Mouse (Mus musculus) limb, embryonic 10.5 days (tissue): ENCODE results near the gene Mastl. TPM values are rescaled to one million over a fixed set of nuclear protein-coding genes. Genes with fewer than 3 reads are reported as not detected.

ENCODE experiments used
- DNase-seq: peaks from one replicate; pipeline ENCODE4 v3.0.0-alpha.2; 2017; ENCODE audit warnings: low spot score
- H3K27ac ChIP-seq: fragments of 300-500 bp; sonication (generic); 2 replicates; pipeline ENCODE4 v1.5.1; 2016; ENCODE audit warnings: mild to moderate bottlenecking
- H3K27me3 ChIP-seq: fragments of 300-500 bp; sonication (generic); 2 replicates; pipeline ENCODE4 v1.6.1; 2016; ENCODE audit warnings: low read depth, mild to moderate bottlenecking; ENCODE audit not compliant: poor library complexity, severe bottlenecking
- H3K36me3 ChIP-seq: fragments of 300-500 bp; sonication (generic); 2 replicates; pipeline ENCODE4 v1.6.1; 2016; ENCODE audit warnings: mild to moderate bottlenecking, moderate library complexity
- H3K4me1 ChIP-seq: fragments of 300-500 bp; sonication (generic); 2 replicates; pipeline ENCODE4 v1.6.1; 2016
- H3K4me3 ChIP-seq: fragments of 300-500 bp; sonication (generic); 2 replicates; pipeline ENCODE4 v1.5.1; 2016; ENCODE audit warnings: mild to moderate bottlenecking, moderate library complexity
- H3K9me3 ChIP-seq: fragments of 300-500 bp; sonication (generic); replicated peaks from 2 replicates; pipeline ENCODE4 v1.6.1; 2016; ENCODE audit warnings: mild to moderate bottlenecking
- WGBS: fragments of 180-500 bp; shearing (Covaris S2); methylation state at CpG from one replicate; pipeline ENCODE4 v1.1.7; 2016; 5-methylcytosine and 5-hydroxymethylcytosine counted together
- polyA plus RNA-seq: library from polyadenylated mRNA; unstranded; fragments of >200 nt; fragmentation: Nextera tagmentation; extraction: Ambion mirVana; gene quantifications from 2 replicates; pipeline ENCODE4 v1.2.1, GENCODE M21; 2016

The Mastl gene
- polyA plus RNA-seq: 16.3 and 16.9 TPM in 2 replicates

DNA sequence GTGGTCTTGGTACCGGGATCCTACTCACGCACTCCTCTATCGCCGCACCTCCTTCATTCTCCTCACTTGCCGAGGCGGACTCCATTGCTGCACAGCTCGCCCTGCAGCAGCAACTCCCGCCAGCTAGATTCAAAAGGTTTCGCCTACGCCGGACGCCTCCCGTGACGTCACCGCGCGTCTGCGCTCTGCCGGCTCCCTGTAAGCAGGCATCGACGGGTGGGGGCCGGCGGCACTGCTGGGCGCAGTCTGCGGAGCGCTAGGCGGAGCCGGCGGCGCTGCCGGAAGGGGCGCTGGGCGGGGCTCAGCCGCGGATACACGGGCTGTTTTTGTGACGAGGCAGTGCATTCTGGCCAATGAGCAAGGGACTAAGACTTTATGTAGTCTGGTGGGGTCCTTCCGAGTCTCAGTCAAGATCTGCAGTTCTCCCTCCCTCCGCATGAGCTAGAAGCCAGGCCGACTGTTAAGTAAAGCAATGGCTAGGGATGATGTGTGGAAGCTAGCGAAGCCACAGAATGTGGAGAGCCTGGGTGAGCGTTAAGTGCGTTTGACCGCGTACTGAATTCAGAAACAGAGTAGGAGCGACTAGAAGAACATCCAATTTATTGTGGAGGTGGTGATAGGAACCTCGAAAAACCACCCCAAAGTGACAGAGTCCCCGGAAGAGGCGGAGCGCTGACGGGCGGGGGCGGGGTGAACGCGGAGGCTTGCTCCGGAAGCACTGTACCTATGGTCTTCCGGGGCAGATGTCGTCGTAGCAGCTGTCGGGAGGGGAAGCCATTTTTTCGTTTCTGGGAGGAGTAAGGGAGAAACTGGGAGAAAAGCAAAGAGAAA lies at the start of gene Mastl, which contains the start of gene Yme1l1:
Mastl (minus strand) TSS at position 248 of the 831 bp plus-strand sequence.
Yme1l1 (plus strand) TSS at position 593 of the 831 bp plus-strand sequence.
- DNase-seq: peak; percentile 97
- H3K4me3 ChIP-seq: peak within 1 kb of the TSS; percentile 64
- under 1% methylated on average over 61 of the region's 61 CpGs for WGBS
- H3K9me3 ChIP-seq: no peaks in the 10 kb centered on the region
- peaks cover 18% of the 10 kb centered on the region for H3K4me1 ChIP-seq
- H3K27me3 ChIP-seq: no peaks in the 10 kb centered on the region
- peaks cover 23% of the 10 kb centered on the region for H3K36me3 ChIP-seq
- H3K27ac ChIP-seq: peak within 1 kb of the TSS; percentile 90

DNA sequence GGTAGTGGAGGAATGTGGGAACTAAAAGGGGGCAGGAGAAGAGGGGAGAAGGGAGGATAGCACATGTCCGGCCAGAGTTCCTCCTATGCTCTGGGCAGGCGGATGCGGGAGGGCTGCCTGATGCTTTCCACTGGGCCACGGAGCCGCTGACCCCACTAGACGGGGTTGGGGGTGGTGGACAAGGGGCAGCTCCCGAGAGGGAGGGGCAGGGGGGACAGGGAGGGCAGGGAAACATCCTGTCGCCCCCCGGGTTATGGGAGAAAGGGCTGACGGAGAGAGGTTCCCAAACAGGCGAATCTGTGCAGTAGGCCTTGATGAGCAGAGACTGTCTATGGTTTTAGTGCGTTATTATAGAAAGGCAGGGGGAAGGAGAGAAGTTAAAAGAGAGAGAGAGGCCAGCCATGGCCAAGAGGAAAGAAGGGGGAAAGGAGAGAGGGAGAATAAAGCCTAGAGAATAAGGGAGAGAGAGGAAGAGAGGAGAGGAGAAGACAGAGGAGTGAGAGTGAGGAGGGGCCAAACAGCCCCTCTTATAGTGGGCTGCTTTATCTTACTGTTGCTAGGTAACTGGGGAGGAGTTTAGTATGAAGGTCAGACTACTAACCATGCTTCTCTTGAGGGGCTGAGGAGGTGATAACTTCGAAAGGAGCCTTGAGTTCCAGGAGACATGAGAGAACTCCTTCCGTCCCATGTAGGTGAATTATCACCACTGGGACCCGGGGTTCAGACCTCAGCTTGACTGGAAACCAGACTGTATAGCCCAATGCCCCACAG lies 47.3 kb upstream of the Mastl start:
- H3K36me3 ChIP-seq: peaks cover 26% of the 10 kb centered on the region
- H3K27ac ChIP-seq: no peak overlapping the region
- H3K4me3 ChIP-seq: no peak overlapping the region
- 65% methylated on average over 15 of the region's 15 CpGs for WGBS
- no peaks in the 10 kb centered on the region for H3K4me1 ChIP-seq
- H3K9me3 ChIP-seq: no peaks in the 10 kb centered on the region
- no peak for DNase-seq
- no peaks in the 10 kb centered on the region for H3K27me3 ChIP-seq

DNA sequence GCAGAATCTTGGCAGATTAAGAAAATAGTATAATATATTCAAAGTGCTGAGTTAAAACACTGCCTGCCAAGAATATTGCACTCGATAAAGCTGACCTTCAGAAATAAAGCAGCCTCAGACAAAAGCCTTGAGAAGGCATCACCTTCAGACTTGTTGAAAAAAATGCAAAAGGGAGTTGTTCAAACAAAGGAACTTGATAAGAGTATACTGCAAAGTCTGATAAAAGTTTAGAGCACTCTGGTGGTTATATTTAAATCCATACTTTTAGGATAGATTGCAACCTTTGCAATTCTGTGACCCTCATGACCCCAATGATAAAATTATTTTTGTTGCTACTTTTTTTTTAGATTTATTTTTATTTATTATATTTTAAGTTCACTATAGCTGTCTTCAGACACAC lies 45.2 kb upstream of the Mastl start:
- 96% methylated on average over 1 of the region's 1 CpGs for WGBS
- Histone ChIP-seq H3K36me3 (peaks cover 43% of the 10 kb centered on the region), H3K9me3 (no peaks in the 10 kb centered on the region), H3K27me3 (no peaks in the 10 kb centered on the region), H3K4me1 (no peaks in the 10 kb centered on the region), H3K27ac (no peak overlapping the region), H3K4me3 (no peak overlapping the region)
- DNase-seq: no peak

DNA sequence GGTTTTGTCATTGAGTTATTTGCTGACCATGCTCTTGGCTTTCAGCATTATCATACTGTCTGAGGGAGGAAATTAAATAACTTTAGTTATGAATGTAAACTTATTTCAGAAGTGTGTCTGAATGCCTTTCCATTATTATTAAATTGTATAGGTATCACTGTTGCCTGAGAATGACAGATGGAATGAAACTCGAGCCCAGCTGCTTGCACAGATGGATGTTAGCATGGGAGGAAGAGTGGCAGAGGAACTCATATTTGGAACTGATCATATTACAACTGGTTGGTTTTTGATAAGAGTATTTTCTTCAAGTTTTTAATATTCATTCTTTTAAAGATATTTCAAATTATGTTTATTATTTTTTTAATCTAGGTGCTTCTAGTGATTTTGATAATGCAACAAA lies 38.5 kb upstream of the Mastl start:
- no peaks in the 10 kb centered on the region for H3K4me1 ChIP-seq
- H3K36me3 ChIP-seq: peaks cover 94% of the 10 kb centered on the region
- no peaks in the 10 kb centered on the region for H3K9me3 ChIP-seq
- DNase-seq: no peak
- H3K27me3 ChIP-seq: no peaks in the 10 kb centered on the region
- H3K27ac ChIP-seq: no peak overlapping the region
- no peak overlapping the region for H3K4me3 ChIP-seq
- 91% methylated on average over 1 of the region's 1 CpGs for WGBS

DNA sequence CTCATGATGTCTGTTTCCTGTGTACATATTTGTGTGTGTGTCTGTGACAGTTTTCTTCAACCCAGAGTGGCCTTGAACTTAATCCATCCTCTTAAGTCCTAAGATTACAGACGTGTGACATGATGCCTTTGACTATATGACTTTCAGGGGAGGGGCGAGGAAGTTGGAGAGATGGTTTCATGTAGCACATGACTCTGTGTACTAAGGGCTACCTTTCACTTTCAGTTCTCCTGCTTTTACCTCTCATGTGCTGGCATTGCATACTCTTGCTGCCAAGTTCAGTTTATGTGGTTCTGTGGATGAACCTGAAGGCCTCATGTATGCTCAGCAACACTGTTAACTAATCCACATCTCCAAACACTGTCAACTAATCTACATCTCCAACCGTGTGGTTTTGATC lies 16.5 kb upstream of the Mastl start:
- peaks cover 94% of the 10 kb centered on the region for H3K36me3 ChIP-seq
- 90% methylated on average over 3 of the region's 3 CpGs for WGBS
- H3K9me3 ChIP-seq: no peaks in the 10 kb centered on the region
- H3K27ac ChIP-seq: no peak overlapping the region
- H3K27me3 ChIP-seq: no peaks in the 10 kb centered on the region
- no peak for DNase-seq
- H3K4me1 ChIP-seq: no peaks in the 10 kb centered on the region
- H3K4me3 ChIP-seq: no peak overlapping the region

DNA sequence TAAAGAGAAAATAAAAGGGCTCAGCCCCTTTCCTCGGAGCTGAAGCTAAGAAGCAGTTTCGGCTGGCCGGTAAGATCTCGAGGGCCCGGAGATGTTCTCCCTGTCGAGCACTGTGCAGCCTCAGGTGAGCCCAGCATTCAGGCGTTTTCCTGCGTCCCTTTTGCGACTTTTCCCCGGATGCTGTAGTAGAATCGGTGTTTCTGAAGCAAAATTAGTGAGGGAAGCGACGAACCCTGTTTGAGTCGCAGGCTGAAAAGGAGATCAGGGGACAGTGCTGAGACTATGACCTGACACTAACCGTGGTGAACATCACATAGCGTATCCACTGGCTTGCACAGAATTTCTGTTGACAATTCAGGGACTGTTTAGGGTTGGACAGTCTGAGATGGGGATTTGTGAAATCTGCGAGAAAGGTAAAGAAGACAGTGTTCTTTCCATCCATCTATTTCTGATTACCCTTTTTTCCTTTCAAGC lies 821 bp upstream of the Mastl start:
- Histone ChIP-seq H3K4me3 (peak overlapping the region; percentile 64), H3K27ac (peak overlapping the region; percentile 90)

DNA sequence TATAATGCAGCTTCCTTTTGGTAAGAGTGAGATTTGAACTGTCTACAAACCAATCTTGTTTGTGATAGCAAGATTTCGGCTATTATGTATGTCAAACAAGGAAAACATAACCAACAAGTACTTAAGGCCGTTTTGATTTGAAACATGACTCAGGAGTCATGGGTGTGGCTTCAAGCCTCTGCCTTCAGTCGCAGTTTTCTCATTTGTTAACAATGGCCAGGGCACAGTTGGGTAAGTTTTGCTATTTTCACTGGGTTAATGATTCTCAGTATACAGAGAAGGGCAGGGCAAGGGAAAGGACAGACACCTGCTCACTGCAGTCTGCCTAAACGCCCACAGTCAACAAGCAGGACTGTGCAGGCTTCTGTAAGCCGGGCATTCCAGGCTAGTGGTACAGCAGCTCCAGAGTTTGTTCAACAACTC lies 614 bp downstream of the Mastl start:
- WGBS: 10% methylated on average over 5 of the region's 5 CpGs
- DNase-seq: no peak
- Histone ChIP-seq H3K4me3 (peak overlapping the region; percentile 64), H3K36me3 (peaks cover 27% of the 10 kb centered on the region), H3K27me3 (no peaks in the 10 kb centered on the region), H3K9me3 (no peaks in the 10 kb centered on the region), H3K4me1 (peaks cover 18% of the 10 kb centered on the region), H3K27ac (peak overlapping the region; percentile 90)

More for the DNA sequence above, 821 bp upstream of the Mastl start:
- no peak for DNase-seq
- Histone ChIP-seq H3K27me3 (no peaks in the 10 kb centered on the region), H3K9me3 (no peaks in the 10 kb centered on the region), H3K4me1 (peaks cover 18% of the 10 kb centered on the region), H3K36me3 (peaks cover 26% of the 10 kb centered on the region)
- 1% methylated on average over 17 of the region's 17 CpGs for WGBS

DNA sequence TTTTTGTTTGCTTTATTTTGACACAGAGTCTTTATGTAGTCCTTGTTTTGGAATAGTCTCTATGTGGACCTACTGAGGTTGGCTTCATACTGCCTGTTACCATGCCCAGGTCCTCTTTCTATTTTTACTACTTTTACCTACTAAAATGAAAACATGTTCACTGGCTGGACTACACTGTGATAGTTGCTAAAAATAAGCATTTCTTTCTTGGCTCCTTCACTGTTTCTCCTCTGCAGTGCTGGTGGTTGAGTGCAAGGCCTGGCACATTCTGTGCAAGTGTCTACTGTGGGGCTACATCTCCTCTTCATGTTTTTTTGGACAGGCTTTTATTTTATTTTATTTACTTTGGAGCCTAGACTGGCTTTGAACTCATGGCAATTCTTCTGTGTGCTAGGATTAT lies 36.3 kb downstream of the Mastl start:
- no peak for DNase-seq
- no peaks in the 10 kb centered on the region for H3K27me3 ChIP-seq
- H3K27ac ChIP-seq: no peak overlapping the region
- no peaks in the 10 kb centered on the region for H3K4me1 ChIP-seq
- peaks cover 81% of the 10 kb centered on the region for H3K36me3 ChIP-seq
- no peak overlapping the region for H3K4me3 ChIP-seq
- no peaks in the 10 kb centered on the region for H3K9me3 ChIP-seq

DNA sequence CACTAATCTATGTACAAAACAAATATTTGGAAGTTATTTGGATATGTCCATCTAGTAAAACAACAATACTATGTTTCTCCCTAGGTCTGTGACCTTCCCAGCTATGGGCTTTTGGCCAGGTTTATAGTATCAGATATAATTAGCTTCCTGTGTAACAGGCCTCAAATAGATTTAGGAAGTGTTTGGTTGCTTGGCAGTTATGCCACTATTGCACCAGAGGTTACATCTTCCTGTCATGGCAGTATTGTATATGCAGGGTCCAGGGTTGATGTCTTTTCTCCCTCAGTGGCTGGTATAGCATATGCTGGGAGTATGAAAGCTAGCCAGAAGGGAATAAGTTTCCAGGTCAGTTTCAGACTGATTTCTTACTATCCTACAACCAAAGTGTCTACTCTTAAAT lies 53.6 kb downstream of the Mastl start:
- Histone ChIP-seq H3K36me3 (peaks cover 13% of the 10 kb centered on the region; the same call in 1 of the 2 replicates), H3K27me3 (no peaks in the 10 kb centered on the region), H3K4me1 (no peaks in the 10 kb centered on the region), H3K9me3 (no peaks in the 10 kb centered on the region), H3K27ac (no peak overlapping the region), H3K4me3 (no peak overlapping the region)
- DNase-seq: no peak

DNA sequence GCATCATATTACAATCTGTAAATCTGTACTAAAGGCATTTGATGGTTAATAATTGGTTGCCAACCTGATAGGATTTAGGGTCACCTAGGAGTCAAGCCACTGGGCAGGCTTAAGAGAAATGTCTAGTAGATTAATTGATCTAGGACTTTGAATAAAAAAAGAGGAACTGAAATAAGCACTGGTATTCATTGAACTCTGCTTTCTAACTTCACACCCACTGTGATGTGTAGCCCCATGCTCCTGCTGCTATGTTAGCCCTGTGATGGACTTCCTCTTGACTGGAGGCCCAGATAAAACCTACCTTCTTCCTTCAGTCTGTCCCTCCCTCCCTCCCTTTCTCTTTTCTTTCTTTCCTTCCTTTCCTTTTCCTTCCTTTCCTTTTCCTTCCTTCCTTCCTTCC lies 58.8 kb downstream of the Mastl start:
- H3K27ac ChIP-seq: no peak overlapping the region
- DNase-seq: no peak
- no peak overlapping the region for H3K4me3 ChIP-seq
- H3K27me3 ChIP-seq: no peaks in the 10 kb centered on the region
- H3K9me3 ChIP-seq: no peaks in the 10 kb centered on the region
- H3K36me3 ChIP-seq: peaks cover 37% of the 10 kb centered on the region
- no peaks in the 10 kb centered on the region for H3K4me1 ChIP-seq

DNA sequence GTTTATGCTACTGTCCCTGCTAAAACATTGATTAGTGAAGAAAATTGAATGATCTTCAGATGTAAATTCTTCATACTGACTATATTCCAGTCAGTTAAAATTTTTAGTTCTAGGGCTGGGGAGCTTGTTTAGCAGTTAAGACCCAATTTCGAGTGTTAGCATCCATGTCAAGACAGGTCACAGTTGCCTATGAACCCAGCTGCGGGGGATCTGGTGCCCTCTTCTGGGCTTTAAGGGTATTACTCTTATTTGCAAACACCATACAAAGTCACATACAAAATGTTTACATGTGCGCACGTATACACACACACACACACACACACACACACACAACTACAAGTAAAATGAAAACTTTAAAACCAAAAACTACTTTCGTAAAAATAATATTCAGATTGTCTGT lies 63.6 kb downstream of the Mastl start:
- WGBS: 54% methylated on average over 5 of the region's 5 CpGs
- H3K36me3 ChIP-seq: peaks cover 61% of the 10 kb centered on the region

DNA sequence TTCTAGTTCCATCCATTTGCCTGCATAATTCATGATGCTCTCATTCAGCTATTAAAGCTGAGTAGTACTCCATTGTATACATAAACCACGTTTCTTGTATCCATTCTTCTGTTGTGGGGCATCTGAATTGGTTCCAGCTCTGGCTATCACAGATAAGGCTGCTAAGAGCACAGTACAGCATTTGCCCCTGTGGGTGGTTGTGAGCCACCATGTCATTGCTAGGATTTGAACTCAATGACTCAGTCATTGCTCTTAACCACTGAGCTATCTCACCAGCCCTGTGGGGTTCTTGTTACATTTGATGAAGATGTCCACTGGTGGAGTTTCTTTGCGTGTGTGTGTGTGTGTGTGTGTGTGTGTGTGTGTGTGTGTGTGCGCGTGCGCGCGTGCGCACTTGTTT lies 71.3 kb downstream of the Mastl start:
- Histone ChIP-seq H3K27ac (no peak overlapping the region), H3K36me3 (peaks cover 59% of the 10 kb centered on the region), H3K4me1 (no peaks in the 10 kb centered on the region), H3K4me3 (no peak overlapping the region), H3K27me3 (no peaks in the 10 kb centered on the region), H3K9me3 (no peaks in the 10 kb centered on the region)
- DNase-seq: no peak
- WGBS: 95% methylated on average over 8 of the region's 8 CpGs

More for the DNA sequence above, 63.6 kb downstream of the Mastl start:
- Histone ChIP-seq H3K4me3 (no peak overlapping the region), H3K27me3 (no peaks in the 10 kb centered on the region), H3K27ac (no peak overlapping the region), H3K9me3 (no peaks in the 10 kb centered on the region), H3K4me1 (no peaks in the 10 kb centered on the region)
- peak; percentile 38 for DNase-seq

DNA sequence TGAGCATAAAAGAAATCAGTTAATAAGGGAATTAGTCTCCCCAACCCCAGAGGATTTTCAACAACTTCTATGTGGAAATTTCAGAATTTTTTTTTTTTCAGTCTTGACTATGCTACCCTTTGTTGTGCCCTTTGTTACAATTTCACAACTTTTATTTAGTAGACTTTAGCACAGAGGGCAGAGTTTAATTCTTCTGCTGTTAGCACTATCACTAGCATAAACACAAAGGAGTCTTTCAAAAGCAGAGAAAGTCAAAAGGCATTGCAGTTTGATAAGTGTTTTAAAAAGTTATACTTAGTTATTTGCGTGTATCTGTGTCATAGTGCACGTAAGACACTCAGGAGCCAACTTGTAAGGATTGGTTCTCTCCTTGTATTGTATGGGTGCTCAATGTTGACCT lies 77.2 kb downstream of the Mastl start:
- no peaks in the 10 kb centered on the region for H3K9me3 ChIP-seq
- no peaks in the 10 kb centered on the region for H3K27me3 ChIP-seq
- H3K4me3 ChIP-seq: no peak overlapping the region
- no peak overlapping the region for H3K27ac ChIP-seq
- no peak for DNase-seq
- peaks cover 71% of the 10 kb centered on the region for H3K36me3 ChIP-seq
- H3K4me1 ChIP-seq: no peaks in the 10 kb centered on the region
- WGBS: 93% methylated on average over 2 of the region's 2 CpGs
